Mouse (Mus musculus) heart, postnatal 36 days (tissue): Measurements from ENCODE around the gene Cnga4. TPM values are rescaled to one million over a fixed set of nuclear protein-coding genes. Genes with fewer than 3 reads are reported as not detected.
"Not testable (repeated sequence)": the region's sequence is repeated elsewhere in the genome, so short reads cannot be mapped to it uniquely, and the experiment has no call there.

Source experiments
- DNase-seq, 2 experiments: peaks; one replicate each; pipeline ENCODE4 v3.0.0; 2021 to 2022
- intact Hi-C: fragments of 180-260 bp; cut with DNase I; formaldehyde crosslinking; loops from one replicate; pipeline ENCODE4 v1.15.1; 2025
- total RNA-seq, 2 experiments: library from RNA; stranded (reverse); gene quantifications; 2 replicates each; pipeline ENCODE4 v1.2.3; 2021

The Cnga4 gene
- total RNA-seq, 2 experiments from 2014 or later = not detected

DNA sequence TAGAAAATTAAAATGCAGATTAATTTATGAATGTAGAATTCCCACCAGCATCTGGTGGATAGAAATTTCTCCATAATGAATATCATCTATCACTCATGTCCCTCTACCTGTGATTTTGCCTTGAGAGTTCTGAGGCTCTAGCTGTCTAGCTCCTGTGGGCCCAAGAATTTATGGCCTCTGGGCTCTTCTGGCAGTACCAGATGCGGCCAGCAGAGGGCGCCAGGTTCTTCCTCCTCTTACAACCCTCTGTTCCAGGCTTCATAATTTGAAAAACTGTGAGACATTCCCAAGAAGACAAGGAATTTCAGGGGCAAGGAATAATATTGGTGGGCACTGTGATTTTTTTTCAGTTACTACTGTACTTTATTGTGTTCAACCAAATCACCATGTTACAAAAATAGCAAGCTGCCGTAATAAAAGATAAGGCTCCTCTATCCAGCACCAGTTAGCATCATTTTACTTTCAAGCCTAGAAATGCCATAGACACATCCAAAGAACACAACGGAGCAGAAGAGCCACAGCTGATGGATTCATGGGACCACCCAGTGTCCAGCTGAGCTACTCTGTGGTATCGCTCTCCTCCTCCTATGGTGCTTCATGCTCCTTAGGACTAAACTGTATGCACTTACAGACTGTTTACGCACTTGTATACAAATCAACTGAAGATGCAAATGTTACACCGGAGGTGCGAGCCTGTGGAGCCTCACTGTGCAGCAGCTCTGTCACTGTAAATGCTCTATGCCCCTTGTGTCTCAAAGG lies 7.7 kb downstream of the Cnga4 start:
- peak; percentile 78 to 90 for DNase-seq

DNA sequence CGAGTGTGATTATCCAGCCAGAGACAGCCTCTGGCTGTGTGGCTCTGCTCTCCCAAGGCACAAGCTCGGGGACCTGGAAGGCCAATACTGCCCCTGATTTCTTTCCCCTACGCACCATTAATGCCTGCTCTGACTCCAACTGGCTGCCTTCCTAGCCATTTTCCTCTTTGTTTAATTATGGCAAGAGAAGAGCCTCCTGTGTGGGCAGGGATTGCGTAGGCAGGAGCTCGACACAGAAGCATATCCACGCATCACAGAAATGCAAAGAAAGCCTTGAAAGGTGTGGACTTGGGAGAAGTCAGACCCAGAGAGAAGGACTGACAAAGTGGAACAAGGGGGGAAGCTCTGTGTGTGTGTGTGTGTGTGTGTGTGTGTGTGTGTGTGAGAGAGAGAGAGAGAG lies 10.0 kb downstream of the Cnga4 start:
- no peak for DNase-seq
- intact Hi-C loops = loop anchor here (5.0 kb wide), 1 partner anchor 242 kb away; no protein-coding TSS in a partner anchor

More for the DNA sequence above, 7.7 kb downstream of the Cnga4 start:
- intact Hi-C loops = loop anchor here (2.0 to 5.0 kb wide), 2 partner anchors 67 to 240 kb away; no protein-coding TSS in a partner anchor

DNA sequence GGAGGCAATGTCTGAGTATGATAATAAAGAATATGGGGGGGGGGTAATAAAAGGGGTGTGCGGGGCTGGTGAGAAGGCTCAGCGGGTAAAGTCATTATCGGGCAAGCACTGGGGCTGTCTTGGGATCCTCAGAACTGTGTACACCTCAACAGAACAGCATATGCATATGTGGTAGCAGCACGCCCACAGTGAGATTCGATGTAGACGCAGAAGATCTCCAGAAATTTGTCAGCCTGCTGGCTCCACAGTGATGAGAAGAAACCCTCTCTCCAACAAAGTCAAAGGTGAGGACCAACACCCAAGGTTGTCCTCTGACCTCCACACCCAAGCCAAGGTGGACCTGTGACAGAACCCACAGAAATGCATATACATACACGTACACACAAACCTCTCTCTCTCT lies 12.2 kb downstream of the Cnga4 start:
- DNase-seq = no peak
- intact Hi-C loops = no loop called here

- intact Hi-C loops = no loop called here
These were observed 13.7 kb downstream of the Cnga4 start for GRCm38 (mm10) chr7:105418106-105418505.

GRCm38 (mm10) chr7:105420903-105421302 lies 16.5 kb downstream of the Cnga4 start:
- no peak for DNase-seq
- intact Hi-C loops = no loop called here

More at GRCm38 (mm10) chr7:105418106-105418505, 13.7 kb downstream of the Cnga4 start:
- no peak for DNase-seq

- intact Hi-C loops = no loop called here
These were observed 20.0 kb downstream of the Cnga4 start for GRCm38 (mm10) chr7:105424368-105424767.

GRCm38 (mm10) chr7:105425424-105426043 lies 21.2 kb downstream of the Cnga4 start, which contains the start of gene Cckbr:
TSS of gene Cckbr (plus strand) at chr7:105425731.
- no peak for DNase-seq
- intact Hi-C loops = no loop called here

More at GRCm38 (mm10) chr7:105424368-105424767, 20.0 kb downstream of the Cnga4 start:
- DNase-seq = no peak

GRCm38 (mm10) chr7:105426051-105426450 lies 21.7 kb downstream of the Cnga4 start:
- no peak for DNase-seq
- intact Hi-C loops = no loop called here

GRCm38 (mm10) chr7:105432058-105432457 lies 27.7 kb downstream of the Cnga4 start:
- no peak for DNase-seq
- intact Hi-C loops = no loop called here

DNA sequence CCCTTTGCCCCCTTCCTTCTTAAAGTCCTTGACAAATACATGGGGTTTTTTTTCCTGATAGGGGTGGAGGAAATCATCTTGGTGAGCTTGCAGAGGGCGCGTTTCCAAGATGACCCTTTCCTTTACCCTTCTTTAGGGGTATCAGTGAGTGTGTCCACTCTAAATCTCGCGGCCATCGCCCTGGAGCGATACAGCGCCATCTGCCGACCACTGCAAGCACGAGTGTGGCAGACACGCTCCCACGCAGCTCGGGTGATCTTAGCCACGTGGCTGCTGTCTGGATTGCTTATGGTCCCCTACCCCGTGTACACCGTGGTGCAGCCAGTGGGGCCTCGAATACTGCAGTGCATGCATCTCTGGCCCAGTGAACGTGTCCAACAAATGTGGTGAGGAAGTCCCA lies 29.5 kb downstream of the Cnga4 start:
- no peak for DNase-seq
- intact Hi-C loops = no loop called here

GRCm38 (mm10) chr7:105434798-105435197 lies 30.4 kb downstream of the Cnga4 start:
- DNase-seq = peak in 1 of 2 experiments; percentile 6
- intact Hi-C loops = no loop called here

DNA sequence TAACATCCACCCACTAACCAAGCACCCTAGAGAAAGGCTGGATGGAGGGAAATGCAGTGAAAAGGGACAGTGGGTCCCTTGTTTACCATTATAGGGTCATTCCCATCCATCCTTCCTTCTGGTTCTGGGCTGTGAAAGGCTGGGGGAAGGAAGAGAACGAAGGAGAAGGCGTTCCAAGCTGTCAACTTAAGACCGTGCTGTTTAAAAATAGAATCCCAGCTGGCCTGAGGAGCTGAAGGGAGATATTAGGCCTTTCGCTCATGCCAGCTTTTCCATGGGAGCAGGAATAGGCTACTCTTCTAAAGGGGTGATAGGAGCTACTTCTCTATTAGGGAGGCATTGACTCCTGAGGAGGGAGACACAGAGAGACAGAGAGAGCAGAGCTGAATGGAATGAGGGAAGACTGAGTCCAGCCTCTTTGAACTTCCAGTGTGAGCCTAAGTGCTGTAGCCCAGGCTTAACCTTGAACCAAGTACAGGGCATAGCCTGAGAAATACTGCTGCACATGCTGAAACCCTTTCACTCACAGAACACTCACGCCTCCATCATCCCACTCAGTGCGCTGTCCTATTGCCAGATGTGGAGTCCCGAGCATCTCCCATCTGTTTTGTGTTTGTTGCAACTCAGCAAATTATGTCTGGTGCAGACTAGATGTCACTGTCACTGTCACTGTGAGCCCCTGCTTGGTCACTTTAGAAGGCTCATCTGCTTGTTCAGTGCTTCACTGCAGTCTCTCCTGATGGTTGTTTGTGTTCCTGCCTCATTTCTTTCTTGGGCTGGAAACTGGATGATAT lies 33.8 kb downstream of the Cnga4 start:
- no peak for DNase-seq
- intact Hi-C loops = no loop called here

DNA sequence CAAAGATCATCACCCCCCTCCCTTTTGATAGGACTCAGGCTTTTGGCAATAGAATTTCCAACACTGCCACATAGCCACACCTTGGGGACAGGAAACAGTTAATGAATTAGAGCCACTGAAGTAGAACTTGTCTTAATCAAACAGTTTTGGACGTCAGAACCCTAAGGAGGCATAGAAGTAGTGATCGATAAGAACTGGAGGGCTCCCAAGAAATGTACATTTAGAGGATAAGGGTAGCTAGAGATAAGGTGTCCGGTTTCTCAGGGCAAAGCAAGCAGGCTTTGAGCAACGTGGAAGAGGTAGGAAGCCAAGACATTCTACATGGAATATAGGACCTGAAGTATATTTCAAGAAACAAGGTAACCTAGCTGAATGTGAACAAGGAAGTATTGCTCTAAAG lies 37.1 kb downstream of the Cnga4 start:
- intact Hi-C loops = no loop called here

DNA sequence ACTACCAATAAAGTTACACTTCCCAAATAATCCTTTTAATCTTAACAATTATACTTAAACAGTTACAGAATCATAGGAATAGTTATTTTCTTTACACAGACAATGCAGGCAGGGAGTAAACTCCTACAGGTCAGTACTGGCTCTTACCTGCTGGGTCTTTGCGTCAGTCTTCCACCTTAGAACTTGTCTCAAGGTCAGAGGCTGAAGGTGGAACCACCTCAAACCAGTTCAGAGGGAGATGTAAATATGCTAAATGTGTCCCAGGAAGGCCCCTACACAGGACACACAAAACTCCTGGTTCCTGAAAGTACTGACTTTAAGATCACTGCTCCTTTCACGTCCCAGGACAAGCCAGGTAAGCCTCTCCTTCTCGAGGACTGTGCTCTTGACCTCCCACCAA lies 40.7 kb downstream of the Cnga4 start:
- DNase-seq = no peak
- intact Hi-C loops = no loop called here

More for the DNA sequence above, 37.1 kb downstream of the Cnga4 start:
- DNase-seq = no peak

DNA sequence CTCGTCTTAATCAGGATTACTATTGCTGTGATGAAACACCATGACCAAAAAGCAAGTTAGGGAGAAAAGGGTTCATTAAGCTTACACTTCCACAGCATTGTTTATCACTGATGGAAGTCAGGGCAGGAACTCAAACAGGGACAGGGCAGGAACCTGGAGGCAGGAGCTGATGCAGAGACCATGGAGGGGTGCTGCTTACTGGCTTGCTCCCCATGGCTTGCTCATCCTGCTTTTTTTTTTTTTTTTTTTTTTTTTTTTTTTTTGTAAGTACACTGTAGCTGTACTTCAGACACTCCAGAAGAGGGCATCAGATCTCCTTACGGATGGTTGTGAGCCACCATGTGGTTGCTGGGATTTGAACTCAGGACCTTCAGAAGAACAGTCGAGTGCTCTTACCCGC lies 49.0 kb downstream of the Cnga4 start:
- DNase-seq, intact Hi-C loops: not testable (repeated sequence)

Other genes starting within 250 kb of the Cnga4 start
- not detected for gene Olfr684, start 240.9 kb upstream of the Cnga4 start, total RNA-seq
- gene Olfr685, start 218.6 kb upstream of the Cnga4 start, total RNA-seq = not detected
- gene Olfr686, start 197.1 kb upstream of the Cnga4 start, total RNA-seq = not detected
- gene Olfr688, start 116.5 kb upstream of the Cnga4 start, total RNA-seq = not detected
- not detected for gene Olfr689, start 93.4 kb upstream of the Cnga4 start, total RNA-seq
- not detected for gene Olfr690, start 70.5 kb upstream of the Cnga4 start, total RNA-seq
- under 1 TPM in 1 of 2 experiments, not detected in 1; 0.11 TPM for gene Olfr691, start 62.3 kb upstream of the Cnga4 start, total RNA-seq
- gene Olfr692, start 36.3 kb upstream of the Cnga4 start, total RNA-seq = not detected
- not detected for gene Gm5901, start 29.5 kb upstream of the Cnga4 start, total RNA-seq
- gene Fam160a2, start 4.5 kb upstream of the Cnga4 start, total RNA-seq = 10 to 100 TPM; 18.1 to 19.0 TPM
- gene Cckbr, start 21.2 kb downstream of the Cnga4 start, total RNA-seq = not detected
- gene Cavin3, start 77.7 kb downstream of the Cnga4 start, total RNA-seq = 10 to 100 TPM; 19.9 to 22.4 TPM
- 100 to 1,000 TPM; 156 to 163 TPM for gene Smpd1, start 149.8 kb downstream of the Cnga4 start, total RNA-seq
- gene Apbb1, start 177.1 kb downstream of the Cnga4 start, total RNA-seq = 100 to 1,000 TPM; 116 TPM
- not detected for gene Hpx, start 195.6 kb downstream of the Cnga4 start, total RNA-seq
- 10 to 100 TPM; 22.9 to 23.0 TPM for gene Trim3, start 229.0 kb downstream of the Cnga4 start, total RNA-seq
- 10 to 100 TPM; 84.2 to 85.0 TPM for gene Timm10b, start 235.5 kb downstream of the Cnga4 start, total RNA-seq
- 10 to 100 TPM; 13.4 TPM for gene Arfip2, start 235.8 kb downstream of the Cnga4 start, total RNA-seq
- 1 to 10 TPM in 1 of 2 experiments, under 1 TPM in 1; 1.00 to 6.3 TPM for gene Gm45799, start 236.0 kb downstream of the Cnga4 start, total RNA-seq
- under 1 TPM; 0.62 to 0.72 TPM for gene Dnhd1, start 246.3 kb downstream of the Cnga4 start, total RNA-seq